Mouse (Mus musculus): ENCODE measurements around the gene Sugct. TPM values are rescaled to one million over a fixed set of nuclear protein-coding genes. Genes with fewer than 3 reads are reported as not detected.
A peak's percentile ranks its signal among the peaks of the same experiment; 100 is the strongest.

The Sugct gene
- polyA plus RNA-seq, 1 experiment, result 0.42 TPM

DNA sequence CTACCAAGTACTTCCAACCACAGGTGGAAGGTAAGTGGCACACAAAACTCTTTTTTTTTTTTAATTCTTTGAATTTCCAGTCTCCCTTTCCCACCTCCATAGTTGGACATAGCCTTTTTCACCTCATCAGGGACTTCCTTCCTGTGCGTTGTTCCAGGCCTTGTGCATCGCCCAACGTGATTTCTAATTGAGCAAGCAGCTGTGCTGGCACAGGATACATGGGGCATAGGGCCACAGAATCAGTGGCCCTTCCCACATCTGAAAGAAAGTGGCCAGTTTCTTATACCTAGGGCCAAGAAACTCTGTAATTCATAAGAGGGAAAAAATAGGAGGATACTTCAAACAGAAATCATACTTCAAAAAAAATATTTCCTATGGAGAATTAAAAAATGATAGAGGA, 449.4 kb downstream of the Sugct start:
- H3K79me2 ChIP-seq (ENCODE audit: control insufficient read depth, insufficient read depth), result no peaks in the 10 kb centered on the region

DNA sequence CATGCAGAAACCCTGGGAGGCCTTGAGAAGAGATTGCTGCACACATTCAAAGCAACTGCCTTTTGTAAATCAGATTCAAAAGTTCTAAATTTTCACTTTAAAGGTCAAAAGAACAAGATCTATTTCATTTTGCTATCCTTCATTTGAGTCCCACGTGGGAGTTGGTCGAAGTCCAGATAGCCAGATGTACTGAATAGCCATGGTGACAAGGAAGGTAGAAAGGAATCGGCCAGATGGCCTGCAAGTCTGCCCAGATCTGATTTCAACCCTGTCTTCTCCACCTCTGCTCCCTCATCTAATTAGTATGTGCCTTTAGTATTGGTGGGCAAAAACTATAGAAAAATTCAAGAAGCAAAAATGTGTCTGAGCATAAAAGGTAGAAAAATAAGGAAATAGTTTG, 478.8 kb downstream of the Sugct start:
- Histone ChIP-seq H3K4me3 (ENCODE audit: insufficient read depth, poor library complexity, severe bottlenecking) (no peak overlapping the region), H3ac (ENCODE audit: control insufficient read depth, insufficient read length, low read depth) (no peak overlapping the region), H3K27me3 (ENCODE audit: control insufficient read depth, insufficient read depth, insufficient read length) (no peaks in the 10 kb centered on the region), H3K79me3 (ENCODE audit: low read depth) (no peaks in the 10 kb centered on the region), H3K79me2 (ENCODE audit: control insufficient read depth, insufficient read depth) (no peaks in the 10 kb centered on the region), H3K36me3 (ENCODE audit: control insufficient read depth, insufficient read depth) (no peaks in the 10 kb centered on the region)
- TF ChIP-seq MYOD1 (IDR thresholded peaks at IDR 0.05; ENCODE audit: control insufficient read depth, insufficient read length, low read depth) (no peak), MYOG (IDR thresholded peaks at IDR 0.05; ENCODE audit: control insufficient read depth, extremely low read depth, insufficient read length) (no peak), CTCF (IDR thresholded peaks at IDR 0.05; ENCODE audit: control insufficient read depth, insufficient read depth, insufficient read length) (no peak), CEBPB (IDR thresholded peaks at IDR 0.05; ENCODE audit: low read depth) (no peak), FOSL1 (IDR thresholded peaks at IDR 0.05; ENCODE audit: insufficient read depth, low read length, poor library complexity, severe bottlenecking) (no peak), MAX (IDR thresholded peaks at IDR 0.05) (no peak), USF1 (IDR thresholded peaks at IDR 0.05; ENCODE audit: low read depth) (no peak)

More for the DNA sequence above, 449.4 kb downstream of the Sugct start:
- TF ChIP-seq CEBPB (IDR thresholded peaks at IDR 0.05; ENCODE audit: low read depth) (no peak), MYOG (IDR thresholded peaks at IDR 0.05; ENCODE audit: control insufficient read depth, extremely low read depth, insufficient read length) (no peak), MAX (IDR thresholded peaks at IDR 0.05) (no peak), MYOD1 (IDR thresholded peaks at IDR 0.05; ENCODE audit: control insufficient read depth, insufficient read length, low read depth) (no peak), CTCF (IDR thresholded peaks at IDR 0.05; ENCODE audit: control insufficient read depth, insufficient read depth, insufficient read length) (no peak), USF1 (IDR thresholded peaks at IDR 0.05; ENCODE audit: low read depth) (no peak), FOSL1 (IDR thresholded peaks at IDR 0.05; ENCODE audit: insufficient read depth, low read length, poor library complexity, severe bottlenecking) (no peak)
- Histone ChIP-seq H3K79me3 (ENCODE audit: low read depth) (no peaks in the 10 kb centered on the region), H3ac (ENCODE audit: control insufficient read depth, insufficient read length, low read depth) (no peak overlapping the region), H3K27me3 (ENCODE audit: control insufficient read depth, insufficient read depth, insufficient read length) (no peaks in the 10 kb centered on the region), H3K36me3 (ENCODE audit: control insufficient read depth, insufficient read depth) (no peaks in the 10 kb centered on the region), H3K4me3 (ENCODE audit: insufficient read depth, poor library complexity, severe bottlenecking) (no peak overlapping the region)

DNA sequence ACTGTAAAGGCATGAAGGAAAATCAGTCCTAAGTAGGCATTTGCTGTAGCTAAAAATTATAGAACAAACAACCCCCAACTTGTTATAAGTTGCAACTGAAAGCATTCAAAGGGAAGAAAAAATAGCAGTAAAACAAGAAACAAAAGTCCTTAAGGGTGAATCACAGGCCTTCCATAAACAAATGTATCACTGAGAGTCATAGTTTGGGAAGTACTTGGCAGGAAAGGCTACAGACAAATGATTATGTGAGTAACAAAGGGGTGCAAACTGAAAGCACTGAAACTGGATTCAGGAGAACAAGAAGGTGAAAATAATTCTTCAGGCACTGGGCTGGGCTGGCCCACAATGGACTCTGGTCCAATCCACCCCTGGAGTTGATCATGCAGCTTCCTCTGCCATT, 482.7 kb downstream of the Sugct start:
- H3K79me3 ChIP-seq (ENCODE audit: low read depth), result no peaks in the 10 kb centered on the region
- no peaks in the 10 kb centered on the region for H3K27me3 ChIP-seq (ENCODE audit: control insufficient read depth, insufficient read depth, insufficient read length)
- H3K36me3 ChIP-seq (ENCODE audit: control insufficient read depth, insufficient read depth), result no peaks in the 10 kb centered on the region
- TF ChIP-seq FOSL1 (IDR thresholded peaks at IDR 0.05; ENCODE audit: insufficient read depth, low read length, poor library complexity, severe bottlenecking) (peak; percentile 8), MYOG (IDR thresholded peaks at IDR 0.05; ENCODE audit: control insufficient read depth, extremely low read depth, insufficient read length) (no peak)
- H3ac ChIP-seq (ENCODE audit: control insufficient read depth, insufficient read length, low read depth), result no peak overlapping the region
- no peak overlapping the region for H3K4me3 ChIP-seq (ENCODE audit: insufficient read depth, poor library complexity, severe bottlenecking)
- H3K79me2 ChIP-seq (ENCODE audit: control insufficient read depth, insufficient read depth), result no peaks in the 10 kb centered on the region

DNA sequence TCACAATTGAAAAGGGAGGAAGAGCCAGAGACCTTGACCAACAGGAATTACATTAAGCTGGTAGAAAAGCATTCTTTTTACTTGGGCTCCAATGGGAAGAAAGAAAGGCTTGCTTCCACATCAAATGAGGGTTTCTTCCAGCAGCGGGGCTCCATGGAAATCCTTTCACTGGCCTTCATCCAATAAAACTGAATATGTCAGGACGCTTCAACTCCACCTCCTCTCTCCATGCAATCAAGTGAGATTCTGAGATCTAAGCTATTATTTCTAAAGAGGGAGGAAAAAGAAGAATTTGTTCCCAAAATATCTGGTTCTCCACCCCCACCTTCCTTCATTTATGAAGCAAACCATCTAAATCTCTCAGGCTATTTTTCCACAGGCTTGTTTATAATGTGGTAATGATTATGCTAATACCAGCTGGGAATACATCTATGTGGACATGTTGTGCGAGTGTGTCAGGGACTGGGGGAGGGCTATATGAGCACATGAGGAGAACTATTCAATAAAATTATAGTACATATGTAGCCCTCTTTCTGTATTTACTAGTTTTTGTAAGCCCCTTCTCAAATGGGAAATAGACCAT, 505.1 kb downstream of the Sugct start:
- no peaks in the 10 kb centered on the region for H3K36me3 ChIP-seq (ENCODE audit: control insufficient read depth, insufficient read depth)
- H3ac ChIP-seq (ENCODE audit: control insufficient read depth, insufficient read length, low read depth), result no peak overlapping the region
- H3K79me2 ChIP-seq (ENCODE audit: control insufficient read depth, insufficient read depth), result no peaks in the 10 kb centered on the region
- no peak overlapping the region for H3K4me3 ChIP-seq (ENCODE audit: insufficient read depth, poor library complexity, severe bottlenecking)
- H3K27me3 ChIP-seq (ENCODE audit: control insufficient read depth, insufficient read depth, insufficient read length), result no peaks in the 10 kb centered on the region
- no peaks in the 10 kb centered on the region for H3K79me3 ChIP-seq (ENCODE audit: low read depth)
- TF ChIP-seq CTCF (IDR thresholded peaks at IDR 0.05; ENCODE audit: control insufficient read depth, insufficient read depth, insufficient read length) (no peak), USF1 (IDR thresholded peaks at IDR 0.05; ENCODE audit: low read depth) (no peak), FOSL1 (IDR thresholded peaks at IDR 0.05; ENCODE audit: insufficient read depth, low read length, poor library complexity, severe bottlenecking) (no peak), CEBPB (IDR thresholded peaks at IDR 0.05; ENCODE audit: low read depth) (no peak), MYOG (IDR thresholded peaks at IDR 0.05; ENCODE audit: control insufficient read depth, extremely low read depth, insufficient read length) (no peak), MAX (IDR thresholded peaks at IDR 0.05) (no peak), MYOD1 (IDR thresholded peaks at IDR 0.05; ENCODE audit: control insufficient read depth, insufficient read length, low read depth) (no peak)

DNA sequence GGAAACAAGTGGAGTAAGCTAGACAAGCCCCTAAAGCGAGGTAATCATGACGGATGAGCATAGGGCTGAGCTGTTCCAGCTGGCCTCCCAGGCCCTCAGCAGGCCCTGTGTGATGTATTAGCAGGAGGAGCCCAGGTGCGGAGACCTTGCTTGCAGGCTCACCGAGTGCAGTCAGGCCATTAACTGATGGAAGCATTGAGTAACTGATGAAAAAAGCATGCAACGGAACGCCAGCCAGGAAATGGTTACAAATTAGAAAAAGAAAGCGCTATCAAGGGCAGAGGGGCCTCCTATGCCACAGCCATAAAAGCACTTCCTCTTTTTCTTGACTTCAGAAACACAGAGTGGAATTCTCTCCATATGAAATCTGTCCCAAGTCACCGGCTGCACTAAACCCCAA, 510.1 kb downstream of the Sugct start:
- Histone ChIP-seq H3ac (ENCODE audit: control insufficient read depth, insufficient read length, low read depth) (no peak overlapping the region), H3K4me3 (ENCODE audit: insufficient read depth, poor library complexity, severe bottlenecking) (no peak overlapping the region), H3K27me3 (ENCODE audit: control insufficient read depth, insufficient read depth, insufficient read length) (no peaks in the 10 kb centered on the region), H3K79me2 (ENCODE audit: control insufficient read depth, insufficient read depth) (no peaks in the 10 kb centered on the region), H3K79me3 (ENCODE audit: low read depth) (no peaks in the 10 kb centered on the region), H3K36me3 (ENCODE audit: control insufficient read depth, insufficient read depth) (no peaks in the 10 kb centered on the region)
- TF ChIP-seq MYOD1 (IDR thresholded peaks at IDR 0.05; ENCODE audit: control insufficient read depth, insufficient read length, low read depth) (no peak), FOSL1 (IDR thresholded peaks at IDR 0.05; ENCODE audit: insufficient read depth, low read length, poor library complexity, severe bottlenecking) (no peak), MAX (IDR thresholded peaks at IDR 0.05) (no peak), CEBPB (IDR thresholded peaks at IDR 0.05; ENCODE audit: low read depth) (no peak), MYOG (IDR thresholded peaks at IDR 0.05; ENCODE audit: control insufficient read depth, extremely low read depth, insufficient read length) (no peak), USF1 (IDR thresholded peaks at IDR 0.05; ENCODE audit: low read depth) (no peak)

DNA sequence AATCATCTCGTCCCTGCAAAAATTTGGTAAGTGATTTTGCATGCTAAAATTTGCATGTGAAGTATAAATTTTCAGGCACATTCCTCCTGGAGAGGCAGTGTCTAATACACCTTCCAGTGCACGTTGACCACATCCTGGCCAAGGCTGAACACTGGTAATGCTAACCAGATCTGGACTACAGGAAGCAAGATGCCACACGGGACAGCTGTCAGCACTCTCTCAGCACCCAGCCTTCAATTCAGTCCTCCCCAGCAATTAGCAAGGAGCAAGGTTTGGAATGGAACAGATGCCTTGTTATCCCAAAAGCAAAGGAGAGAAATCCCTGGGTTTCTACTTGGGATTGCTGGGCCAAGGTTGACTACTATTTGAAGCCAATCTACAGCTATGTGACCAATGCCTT, 529.4 kb downstream of the Sugct start:
- Histone ChIP-seq H3K79me2 (ENCODE audit: control insufficient read depth, insufficient read depth) (no peaks in the 10 kb centered on the region), H3K79me3 (ENCODE audit: low read depth) (no peaks in the 10 kb centered on the region), H3K27me3 (ENCODE audit: control insufficient read depth, insufficient read depth, insufficient read length) (no peaks in the 10 kb centered on the region), H3K36me3 (ENCODE audit: control insufficient read depth, insufficient read depth) (no peaks in the 10 kb centered on the region), H3ac (ENCODE audit: control insufficient read depth, insufficient read length, low read depth) (no peak overlapping the region), H3K4me3 (ENCODE audit: insufficient read depth, poor library complexity, severe bottlenecking) (no peak overlapping the region)
- peak; percentile 78 for TF ChIP-seq MYOD1 (IDR thresholded peaks at IDR 0.05; ENCODE audit: control insufficient read depth, insufficient read length, low read depth)
- no peak for TF ChIP-seq CEBPB (IDR thresholded peaks at IDR 0.05; ENCODE audit: low read depth)

Measured in C2C12 (cell line).